Mouse (Mus musculus): ENCODE data around the gene Metap1d.

Metap1d gene

GRCm38 (mm10) chr2:71474345-71474744 lies 21.3 kb downstream of the Metap1d start:
- no peak for DNase-seq (ENCODE audit: low spot score in 2 of 2)

- DNase-seq (ENCODE audit: low spot score in 2 of 2): no peak
These were observed 22.2 kb downstream of the Metap1d start for GRCm38 (mm10) chr2:71475311-71475710.

- no peak for DNase-seq (ENCODE audit: low spot score in 2 of 2)
These were observed 22.7 kb downstream of the Metap1d start for GRCm38 (mm10) chr2:71475760-71476159.

- DNase-seq (ENCODE audit: low spot score in 2 of 2): no peak
These were observed 24.7 kb downstream of the Metap1d start for GRCm38 (mm10) chr2:71477787-71478186.

GRCm38 (mm10) chr2:71479917-71480316 lies 26.8 kb downstream of the Metap1d start:
- no peak for DNase-seq (ENCODE audit: low spot score in 2 of 2)

GRCm38 (mm10) chr2:71481825-71482224 lies 28.7 kb downstream of the Metap1d start:
- no peak for DNase-seq (ENCODE audit: low spot score in 2 of 2)

GRCm38 (mm10) chr2:71483046-71483716 lies 30.1 kb downstream of the Metap1d start:
- no peak for DNase-seq (ENCODE audit: low spot score in 2 of 2)

GRCm38 (mm10) chr2:71483717-71484066 lies 30.6 kb downstream of the Metap1d start:
- DNase-seq (ENCODE audit: low spot score in 2 of 2): no peak

- no peak for DNase-seq (ENCODE audit: low spot score in 2 of 2)
These were observed 38.2 kb downstream of the Metap1d start for GRCm38 (mm10) chr2:71491295-71491694.

- no peak for DNase-seq (ENCODE audit: low spot score in 2 of 2)
These were observed 40.1 kb downstream of the Metap1d start for GRCm38 (mm10) chr2:71493161-71493683.

GRCm38 (mm10) chr2:71494503-71494902 lies 41.4 kb downstream of the Metap1d start:
- DNase-seq (ENCODE audit: low spot score in 2 of 2): no peak

- no peak for DNase-seq (ENCODE audit: low spot score in 2 of 2)
These were observed 41.9 kb downstream of the Metap1d start for GRCm38 (mm10) chr2:71494971-71495370.

GRCm38 (mm10) chr2:71497175-71497574 lies 44.1 kb downstream of the Metap1d start:
- no peak for DNase-seq (ENCODE audit: low spot score in 2 of 2)

- no peak for DNase-seq (ENCODE audit: low spot score in 2 of 2)
These were observed 46.5 kb downstream of the Metap1d start for GRCm38 (mm10) chr2:71499276-71500230.

GRCm38 (mm10) chr2:71504852-71505251 lies 51.8 kb downstream of the Metap1d start:
- no peak for DNase-seq (ENCODE audit: low spot score in 2 of 2)

- no peak for DNase-seq (ENCODE audit: low spot score in 2 of 2)
These were observed 58.1 kb downstream of the Metap1d start for GRCm38 (mm10) chr2:71511209-71511608.

GRCm38 (mm10) chr2:71512326-71512725 lies 59.2 kb downstream of the Metap1d start:
- no peak for DNase-seq (ENCODE audit: low spot score in 2 of 2)

GRCm38 (mm10) chr2:71516995-71517394 lies 63.9 kb downstream of the Metap1d start:
- no peak for DNase-seq (ENCODE audit: low spot score in 2 of 2)

- no peak for DNase-seq (ENCODE audit: low spot score in 2 of 2)
These were observed 64.5 kb downstream of the Metap1d start for GRCm38 (mm10) chr2:71517466-71518099.

GRCm38 (mm10) chr2:71522871-71523270 lies 69.8 kb downstream of the Metap1d start:
- no peak for DNase-seq (ENCODE audit: low spot score in 2 of 2)

GRCm38 (mm10) chr2:71523431-71523830 lies 70.4 kb downstream of the Metap1d start:
- no peak for DNase-seq (ENCODE audit: low spot score in 2 of 2)

- DNase-seq (ENCODE audit: low spot score in 2 of 2): no peak
These were observed 71.7 kb downstream of the Metap1d start for GRCm38 (mm10) chr2:71524763-71525162.

All from spleen, postnatal 10 days (tissue).